Mouse (Mus musculus) olfactory bulb, adult 2 months (tissue): ENCODE results near the gene Actn4. TPM values are rescaled to one million over a fixed set of nuclear protein-coding genes. Genes with fewer than 3 reads are reported as not detected.
"Not testable (repeated sequence)": the region's sequence is repeated elsewhere in the genome, so short reads cannot be mapped to it uniquely, and the experiment has no call there.

Experiments used
- H3K27ac ChIP-seq: fragments of 200-500 bp; 2 replicates; pipeline ENCODE4 v1.5.1; 2012; ENCODE audit warnings: low read depth, low read length; ENCODE audit not compliant: insufficient read depth
- H3K4me1 ChIP-seq: fragments of 200-500 bp; 2 replicates; pipeline ENCODE4 v1.6.1; 2012; ENCODE audit warnings: low read length; ENCODE audit not compliant: control insufficient read depth, insufficient read depth
- H3K4me3 ChIP-seq: fragments of 200-500 bp; 2 replicates; pipeline ENCODE4 v1.5.1; 2012; ENCODE audit warnings: mild to moderate bottlenecking, low read depth, low read length, moderate library complexity; ENCODE audit not compliant: insufficient read depth
- CTCF ChIP-seq: fragments of 200-500 bp; IDR thresholded peaks from 2 replicates; pipeline ENCODE4 v1.5.1; 2012; ENCODE audit warnings: low read depth, mild to moderate bottlenecking, low read length, moderate library complexity; ENCODE audit not compliant: insufficient read depth
- POLR2A ChIP-seq: fragments of 200-500 bp; IDR thresholded peaks from 2 replicates; pipeline ENCODE4 v1.6.1; 2012; ENCODE audit warnings: mild to moderate bottlenecking, low read depth, low read length, moderate library complexity; ENCODE audit not compliant: insufficient read depth
- WGBS: fragments of 180-500 bp; shearing (Covaris S2); methylation state at CpG from one replicate; pipeline ENCODE4 v1.1.7; 2018; 5-methylcytosine and 5-hydroxymethylcytosine counted together
- polyA plus RNA-seq: library from polyadenylated mRNA; stranded (reverse); fragments of >200 nt; gene quantifications from 2 replicates; pipeline ENCODE4 v1.2.4, GENCODE M21; 2012; ENCODE audit warnings: low replicate concordance; ENCODE audit not compliant: missing spikeins, insufficient read depth, insufficient read length

The Actn4 gene
- polyA plus RNA-seq, 1 experiment: 498 TPM

DNA sequence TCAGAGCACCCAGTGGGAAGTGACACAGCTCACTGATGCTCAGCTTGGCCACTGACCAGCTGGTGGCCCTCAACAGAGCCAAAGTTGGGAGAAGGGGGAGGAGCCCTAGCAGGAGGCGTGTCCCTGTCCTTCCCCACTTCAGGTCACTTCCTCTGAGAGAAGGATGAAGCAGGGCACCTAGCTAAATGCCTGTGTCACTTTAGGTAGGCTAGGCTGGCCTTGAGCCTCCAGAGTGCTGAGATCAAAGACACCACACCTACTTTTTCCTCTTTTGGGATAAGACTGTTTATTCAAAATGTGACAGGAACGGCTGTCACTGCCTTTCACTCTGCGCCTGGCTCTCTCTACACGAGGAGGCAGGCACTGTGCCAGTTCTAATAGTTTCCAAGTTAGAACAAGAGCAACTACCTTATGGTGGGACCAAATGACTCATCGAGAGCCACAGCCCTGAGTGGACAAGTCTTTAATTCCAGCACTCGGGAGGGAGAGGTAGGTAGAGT lies 9.7 kb upstream of the Actn4 start:
- TF ChIP-seq CTCF (no peak), POLR2A (no peak)
- WGBS: 59% methylated on average over 6 of the region's 6 CpGs
- Histone ChIP-seq H3K27ac (no peak overlapping the region), H3K4me3 (no peak overlapping the region), H3K4me1 (no peaks in the 10 kb centered on the region)

GRCm38 (mm10) chr7:28971029-28971428 lies 8.9 kb upstream of the Actn4 start:
- Histone ChIP-seq H3K4me1 (no peaks in the 10 kb centered on the region), H3K4me3 (no peak overlapping the region), H3K27ac (no peak overlapping the region)
- 87% methylated on average over 7 of the region's 7 CpGs for WGBS
- TF ChIP-seq POLR2A (no peak), CTCF (no peak)

- Histone ChIP-seq H3K27ac (no peak overlapping the region), H3K4me3 (no peak overlapping the region), H3K4me1 (no peaks in the 10 kb centered on the region)
- TF ChIP-seq POLR2A (no peak), CTCF (no peak)
- 85% methylated on average over 12 of the region's 12 CpGs for WGBS
These were observed 7.7 kb upstream of the Actn4 start for GRCm38 (mm10) chr7:28969672-28970394.

GRCm38 (mm10) chr7:28969271-28969670 lies 7.1 kb upstream of the Actn4 start:
- Histone ChIP-seq H3K4me1 (no peaks in the 10 kb centered on the region), H3K4me3 (no peak overlapping the region), H3K27ac (no peak overlapping the region)
- WGBS: 94% methylated on average over 1 of the region's 1 CpGs
- TF ChIP-seq CTCF (no peak), POLR2A (no peak)

- not testable (repeated sequence) for H3K27ac ChIP-seq, H3K4me1 ChIP-seq, H3K4me3 ChIP-seq
- WGBS: 97% methylated on average over 8 of the region's 8 CpGs
These were observed 6.0 kb upstream of the Actn4 start for GRCm38 (mm10) chr7:28968120-28968519.

- WGBS: 81% methylated on average over 4 of the region's 4 CpGs
- TF ChIP-seq CTCF (no peak), POLR2A (no peak)
- H3K4me1 ChIP-seq: no peaks in the 10 kb centered on the region
- H3K27ac ChIP-seq: no peak overlapping the region
- H3K4me3 ChIP-seq: no peak overlapping the region
These were observed 4.8 kb upstream of the Actn4 start for GRCm38 (mm10) chr7:28966751-28967505.

- Histone ChIP-seq H3K4me1 (no peaks in the 10 kb centered on the region), H3K4me3 (no peak overlapping the region), H3K27ac (no peak overlapping the region)
- no peak for TF ChIP-seq CTCF
- TF ChIP-seq POLR2A: no peak
- WGBS: 53% methylated on average over 4 of the region's 5 CpGs
These were observed 4.0 kb upstream of the Actn4 start for GRCm38 (mm10) chr7:28966181-28966580.

DNA sequence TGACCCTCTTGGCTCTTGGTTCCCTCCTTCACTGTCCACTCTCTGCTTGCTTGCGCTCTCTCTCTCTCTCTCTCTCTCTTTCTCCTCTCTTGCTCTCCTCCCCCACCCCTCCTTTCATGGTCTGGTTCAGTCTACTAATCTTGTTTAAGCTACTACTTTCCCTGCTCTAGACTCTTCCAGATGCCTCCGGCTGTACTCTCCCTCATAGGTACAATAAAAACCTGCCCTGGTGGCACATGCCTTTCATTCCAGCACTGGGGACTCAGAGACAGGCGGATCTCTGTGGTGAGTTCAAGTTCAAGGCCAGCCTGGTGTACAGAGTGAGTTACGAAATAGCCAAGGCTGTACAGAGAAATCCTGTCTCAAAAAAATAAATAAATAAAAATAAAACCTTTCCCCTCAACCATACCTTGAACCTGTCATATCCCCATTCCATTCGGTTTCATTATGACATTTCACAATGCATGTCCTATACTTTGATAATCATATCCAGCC lies 3.3 kb upstream of the Actn4 start:
- Histone ChIP-seq H3K4me1 (peaks cover 2% of the 10 kb centered on the region; the same call in 1 of the 2 replicates), H3K27ac (no peak overlapping the region), H3K4me3 (no peak overlapping the region)
- TF ChIP-seq POLR2A: no peak
- no peak for TF ChIP-seq CTCF
- WGBS: 89% methylated on average over 5 of the region's 5 CpGs

- WGBS: 91% methylated on average over 3 of the region's 3 CpGs
- Histone ChIP-seq H3K4me3 (no peak overlapping the region), H3K4me1 (peaks cover 7% of the 10 kb centered on the region; the same call in 1 of the 2 replicates), H3K27ac (no peak overlapping the region)
- TF ChIP-seq POLR2A (no peak), CTCF (no peak)
These were observed 1.3 kb upstream of the Actn4 start for GRCm38 (mm10) chr7:28963399-28963923.
